Mouse (Mus musculus) neural tube, embryonic 15.5 days (tissue): ENCODE results near the gene Cntn2. TPM values are rescaled to one million over a fixed set of nuclear protein-coding genes. Genes with fewer than 3 reads are reported as not detected.

Experiments used
- ATAC-seq: fragments of 200-750 bp; cut with Nextera tagmentation; 2 replicates; pipeline ENCODE4 v1.8.0; 2017; ENCODE audit warnings: mild to moderate bottlenecking, moderate TSS enrichment, moderate library complexity; ENCODE audit not compliant: low FRiP score
- H3K27ac ChIP-seq: fragments of 300-500 bp; sonication (generic); replicated peaks from 2 replicates; pipeline ENCODE4 v1.5.1; 2015; ENCODE audit warnings: mild to moderate bottlenecking, inconsistent platforms
- H3K27me3 ChIP-seq: fragments of 300-500 bp; sonication (generic); replicated peaks from 2 replicates; pipeline ENCODE4 v1.6.1; 2015; ENCODE audit warnings: inconsistent platforms
- H3K36me3 ChIP-seq: fragments of 300-500 bp; sonication (generic); 2 replicates; pipeline ENCODE4 v1.6.1; 2015; ENCODE audit warnings: inconsistent platforms
- H3K4me1 ChIP-seq: fragments of 300-500 bp; sonication (generic); 2 replicates; pipeline ENCODE4 v1.6.1; 2015; ENCODE audit warnings: inconsistent platforms
- H3K4me2 ChIP-seq: fragments of 300-500 bp; sonication (generic); 2 replicates; pipeline ENCODE4 v1.6.1; 2015; ENCODE audit warnings: inconsistent platforms, mild to moderate bottlenecking, moderate library complexity
- H3K4me3 ChIP-seq: fragments of 300-500 bp; sonication (generic); replicated peaks from 2 replicates; pipeline ENCODE4 v1.5.1; 2015; ENCODE audit warnings: mild to moderate bottlenecking, inconsistent platforms
- H3K9ac ChIP-seq: fragments of 300-500 bp; sonication (generic); replicated peaks from 2 replicates; pipeline ENCODE4 v1.6.1; 2015; ENCODE audit warnings: mild to moderate bottlenecking, inconsistent platforms
- H3K9me3 ChIP-seq: fragments of 300-500 bp; sonication (generic); replicated peaks from 2 replicates; pipeline ENCODE4 v1.6.1; 2016; ENCODE audit warnings: inconsistent platforms
- WGBS: fragments of 180-500 bp; shearing (Covaris S2); methylation state at CpG from one replicate; pipeline ENCODE4 v1.1.7; 2015; ENCODE audit warnings: mixed read lengths; 5-methylcytosine and 5-hydroxymethylcytosine counted together
- polyA plus RNA-seq: library from polyadenylated mRNA; unstranded; fragments of >200 nt; fragmentation: Nextera tagmentation; extraction: Ambion mirVana; gene quantifications from 2 replicates; pipeline ENCODE4 v1.2.1, GENCODE M21; 2015

The Cntn2 gene
- polyA plus RNA-seq, 1 experiment from 2014 or later, result 22.1 TPM

- Histone ChIP-seq H3K4me3 (no peak overlapping the region), H3K9ac (peak overlapping the region; percentile 11; the same call in 1 of the 2 replicates), H3K36me3 (peaks cover 19% of the 10 kb centered on the region; the same call in 1 of the 2 replicates), H3K4me2 (no peak overlapping the region), H3K4me1 (peaks cover 25% of the 10 kb centered on the region), H3K27me3 (no peaks in the 10 kb centered on the region), H3K9me3 (no peaks in the 10 kb centered on the region), H3K27ac (peak overlapping the region; percentile 77)
- ATAC-seq, result peak; percentile 80
- WGBS, result 7% methylated on average over 10 of the region's 10 CpGs
Measured at GRCm38 (mm10) chr1:132525832-132526231, 17.2 kb downstream of the Cntn2 start.

- Histone ChIP-seq H3K9ac (no peak overlapping the region), H3K4me1 (peaks cover 18% of the 10 kb centered on the region), H3K4me2 (no peak overlapping the region), H3K27ac (no peak overlapping the region), H3K4me3 (no peak overlapping the region), H3K27me3 (no peaks in the 10 kb centered on the region), H3K9me3 (no peaks in the 10 kb centered on the region), H3K36me3 (peaks cover 28% of the 10 kb centered on the region; the same call in 1 of the 2 replicates)
- no peak for ATAC-seq
- 32% methylated on average over 4 of the region's 4 CpGs for WGBS
Measured at GRCm38 (mm10) chr1:132523920-132524319, 19.1 kb downstream of the Cntn2 start.

DNA sequence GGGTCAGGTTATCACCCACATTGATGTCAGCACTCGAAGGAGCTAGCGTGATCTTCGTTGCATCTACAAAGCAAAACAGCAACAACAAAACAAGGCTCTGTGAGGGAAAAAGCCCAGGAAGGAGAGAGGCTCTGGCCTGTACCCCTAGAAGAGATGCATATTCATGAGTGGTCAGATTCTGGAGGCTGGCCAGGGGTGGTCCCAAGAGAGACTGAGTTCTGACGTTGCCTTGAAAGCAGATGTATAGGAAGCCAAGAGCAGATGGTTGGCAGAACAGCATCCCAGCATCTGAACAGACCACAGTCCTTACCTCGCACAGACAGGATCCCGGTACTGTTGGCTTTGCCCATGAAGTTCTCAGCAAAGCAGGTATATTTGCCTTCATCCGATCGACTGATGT, 20.0 kb downstream of the Cntn2 start:
- H3K27me3 ChIP-seq, result no peaks in the 10 kb centered on the region
- H3K4me2 ChIP-seq, result no peak overlapping the region
- peaks cover 34% of the 10 kb centered on the region; the same call in 1 of the 2 replicates for H3K36me3 ChIP-seq
- no peak overlapping the region for H3K27ac ChIP-seq
- no peaks in the 10 kb centered on the region for H3K9me3 ChIP-seq
- WGBS, result 72% methylated on average over 8 of the region's 8 CpGs
- H3K9ac ChIP-seq, result no peak overlapping the region
- no peak overlapping the region for H3K4me3 ChIP-seq
- H3K4me1 ChIP-seq, result peaks cover 18% of the 10 kb centered on the region
- ATAC-seq, result no peak

DNA sequence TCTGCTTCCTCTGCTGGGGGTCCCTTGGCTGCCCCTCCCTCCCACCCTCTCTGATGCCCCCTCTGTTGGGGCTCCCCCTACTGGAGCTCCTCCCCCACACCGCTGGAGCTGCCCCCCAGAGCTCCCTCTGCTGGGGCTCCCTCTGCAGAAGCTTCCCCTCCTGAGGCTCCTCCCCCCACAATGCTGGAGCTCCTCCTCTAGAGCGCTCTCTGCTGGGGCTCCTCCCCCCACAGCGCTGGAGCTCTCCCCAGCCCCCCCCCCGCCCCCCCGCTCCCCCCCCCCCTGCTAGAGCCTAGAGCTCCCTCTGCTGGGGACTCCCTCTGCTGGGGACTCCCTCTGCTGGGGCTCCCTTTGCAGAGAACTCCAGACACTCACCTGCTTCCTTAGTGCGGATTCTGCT, 22.3 kb downstream of the Cntn2 start:
- H3K36me3 ChIP-seq, result peaks cover 47% of the 10 kb centered on the region
- no peak overlapping the region for H3K4me2 ChIP-seq
- H3K4me1 ChIP-seq, result peaks cover 6% of the 10 kb centered on the region; the same call in 1 of the 2 replicates
- ATAC-seq, result no peak
- 35% methylated on average over 2 of the region's 6 CpGs for WGBS
- no peaks in the 10 kb centered on the region for H3K27me3 ChIP-seq
- no peak overlapping the region for H3K4me3 ChIP-seq
- no peaks in the 10 kb centered on the region for H3K9me3 ChIP-seq
- H3K9ac ChIP-seq, result no peak overlapping the region
- no peak overlapping the region for H3K27ac ChIP-seq

- Histone ChIP-seq H3K4me3 (no peak overlapping the region), H3K27me3 (no peaks in the 10 kb centered on the region), H3K4me1 (no peaks in the 10 kb centered on the region), H3K36me3 (peaks cover 55% of the 10 kb centered on the region), H3K4me2 (no peak overlapping the region), H3K9me3 (no peaks in the 10 kb centered on the region), H3K9ac (no peak overlapping the region), H3K27ac (no peak overlapping the region)
- 91% methylated on average over 11 of the region's 11 CpGs for WGBS
- no peak for ATAC-seq
Measured at GRCm38 (mm10) chr1:132519734-132520133, 23.3 kb downstream of the Cntn2 start.

- Histone ChIP-seq H3K4me1 (no peaks in the 10 kb centered on the region), H3K27me3 (no peaks in the 10 kb centered on the region), H3K4me2 (no peak overlapping the region), H3K27ac (no peak overlapping the region), H3K4me3 (no peak overlapping the region), H3K36me3 (peaks cover 56% of the 10 kb centered on the region), H3K9me3 (no peaks in the 10 kb centered on the region), H3K9ac (no peak overlapping the region)
- WGBS, result 83% methylated on average over 18 of the region's 18 CpGs
- ATAC-seq, result no peak
Measured at GRCm38 (mm10) chr1:132518621-132519020, 24.4 kb downstream of the Cntn2 start.

GRCm38 (mm10) chr1:132516776-132517175, 26.3 kb downstream of the Cntn2 start:
- Histone ChIP-seq H3K36me3 (peaks cover 46% of the 10 kb centered on the region), H3K9me3 (no peaks in the 10 kb centered on the region), H3K9ac (no peak overlapping the region), H3K4me3 (no peak overlapping the region), H3K27ac (no peak overlapping the region), H3K4me1 (peaks cover 2% of the 10 kb centered on the region; the same call in 1 of the 2 replicates), H3K4me2 (no peak overlapping the region), H3K27me3 (no peaks in the 10 kb centered on the region)
- no peak for ATAC-seq
- 93% methylated on average over 11 of the region's 11 CpGs for WGBS

DNA sequence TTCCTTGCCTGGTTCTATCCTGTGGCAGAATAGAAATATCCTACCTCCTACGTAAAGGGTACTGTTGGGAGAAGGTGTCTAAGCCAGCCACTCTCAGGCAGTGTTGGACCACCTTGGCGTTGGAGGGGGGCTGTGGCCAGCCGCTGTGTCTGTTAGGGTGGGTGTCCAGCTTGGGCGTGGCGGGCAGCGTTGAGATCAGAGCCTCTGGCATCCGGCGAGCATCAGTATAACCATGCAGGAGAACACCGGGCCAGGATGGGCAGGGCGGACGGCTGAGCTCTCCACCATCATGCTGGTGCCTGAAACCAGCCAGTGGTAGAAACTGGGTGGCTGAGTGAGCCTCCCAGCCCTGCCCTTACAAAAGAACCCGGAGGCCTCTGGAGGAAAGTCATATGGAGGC, 27.7 kb downstream of the Cntn2 start:
- H3K27ac ChIP-seq, result no peak overlapping the region
- 93% methylated on average over 12 of the region's 12 CpGs for WGBS
- H3K4me1 ChIP-seq, result peaks cover 6% of the 10 kb centered on the region; the same call in 1 of the 2 replicates
- no peak overlapping the region for H3K9ac ChIP-seq
- H3K9me3 ChIP-seq, result no peaks in the 10 kb centered on the region
- H3K36me3 ChIP-seq, result peaks cover 45% of the 10 kb centered on the region
- ATAC-seq, result no peak
- H3K4me3 ChIP-seq, result no peak overlapping the region
- H3K27me3 ChIP-seq, result no peaks in the 10 kb centered on the region
- no peak overlapping the region for H3K4me2 ChIP-seq

DNA sequence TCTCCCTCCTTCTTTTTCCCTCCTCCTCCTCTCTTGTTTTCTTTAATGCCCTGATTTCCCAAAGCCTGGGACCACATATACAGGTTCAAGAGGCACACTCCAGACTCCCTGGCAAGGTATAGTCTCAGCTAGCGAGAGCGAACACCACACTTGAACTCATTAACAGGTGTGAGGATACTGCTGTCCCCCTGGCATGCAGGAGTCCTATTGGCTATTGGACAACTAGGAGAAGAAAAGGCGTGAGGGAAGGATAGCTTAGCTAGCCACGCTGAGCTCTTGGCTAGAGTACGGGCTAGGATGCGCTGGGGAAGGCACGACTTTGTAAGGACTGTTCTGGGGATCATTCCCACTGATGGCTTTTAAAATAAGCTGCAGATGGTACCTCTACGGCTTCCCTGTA, 30.9 kb downstream of the Cntn2 start:
- 66% methylated on average over 8 of the region's 8 CpGs for WGBS
- ATAC-seq, result no peak
- H3K4me2 ChIP-seq, result no peak overlapping the region
- H3K27ac ChIP-seq, result no peak overlapping the region
- H3K36me3 ChIP-seq, result peaks cover 32% of the 10 kb centered on the region
- no peak overlapping the region for H3K4me3 ChIP-seq
- peaks cover 8% of the 10 kb centered on the region; the same call in 1 of the 2 replicates for H3K4me1 ChIP-seq
- no peaks in the 10 kb centered on the region for H3K9me3 ChIP-seq
- H3K27me3 ChIP-seq, result no peaks in the 10 kb centered on the region
- no peak overlapping the region for H3K9ac ChIP-seq

- peaks cover 32% of the 10 kb centered on the region for H3K36me3 ChIP-seq
- peaks cover 8% of the 10 kb centered on the region; the same call in 1 of the 2 replicates for H3K4me1 ChIP-seq
- H3K27ac ChIP-seq, result peak overlapping the region; percentile 19; the same call in 1 of the 2 replicates
- H3K9me3 ChIP-seq, result no peaks in the 10 kb centered on the region
- no peak overlapping the region for H3K9ac ChIP-seq
- no peak overlapping the region for H3K4me2 ChIP-seq
- no peak overlapping the region for H3K4me3 ChIP-seq
- WGBS, result 47% methylated on average over 8 of the region's 8 CpGs
- no peaks in the 10 kb centered on the region for H3K27me3 ChIP-seq
- ATAC-seq, result no peak
Measured at GRCm38 (mm10) chr1:132511521-132511920, 31.5 kb downstream of the Cntn2 start.

DNA sequence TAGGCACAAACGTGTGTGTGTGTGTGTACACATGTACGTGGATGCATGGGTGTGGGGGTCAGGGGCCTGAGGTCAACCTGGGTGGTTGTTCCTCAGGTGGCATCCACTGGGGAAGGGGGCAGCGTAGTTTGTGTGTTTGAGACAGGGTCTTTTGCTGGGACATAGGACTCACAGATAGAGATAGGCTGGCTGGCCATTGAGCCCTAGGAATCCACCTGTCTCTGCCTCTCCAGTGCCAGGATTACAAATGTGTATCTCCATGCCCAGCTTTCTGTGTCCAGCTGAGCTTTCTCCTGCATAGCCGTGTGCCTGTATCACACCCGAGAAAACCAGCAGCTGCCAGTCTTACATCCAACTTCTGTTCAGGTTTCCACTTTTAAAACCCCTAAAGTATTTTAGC, 33.3 kb downstream of the Cntn2 start:
- H3K9ac ChIP-seq, result no peak overlapping the region
- H3K27me3 ChIP-seq, result no peaks in the 10 kb centered on the region
- peaks cover 8% of the 10 kb centered on the region; the same call in 1 of the 2 replicates for H3K4me1 ChIP-seq
- H3K9me3 ChIP-seq, result no peaks in the 10 kb centered on the region
- 87% methylated on average over 5 of the region's 5 CpGs for WGBS
- no peak overlapping the region for H3K4me3 ChIP-seq
- H3K36me3 ChIP-seq, result peaks cover 32% of the 10 kb centered on the region
- no peak for ATAC-seq
- no peak overlapping the region for H3K4me2 ChIP-seq
- H3K27ac ChIP-seq, result no peak overlapping the region

DNA sequence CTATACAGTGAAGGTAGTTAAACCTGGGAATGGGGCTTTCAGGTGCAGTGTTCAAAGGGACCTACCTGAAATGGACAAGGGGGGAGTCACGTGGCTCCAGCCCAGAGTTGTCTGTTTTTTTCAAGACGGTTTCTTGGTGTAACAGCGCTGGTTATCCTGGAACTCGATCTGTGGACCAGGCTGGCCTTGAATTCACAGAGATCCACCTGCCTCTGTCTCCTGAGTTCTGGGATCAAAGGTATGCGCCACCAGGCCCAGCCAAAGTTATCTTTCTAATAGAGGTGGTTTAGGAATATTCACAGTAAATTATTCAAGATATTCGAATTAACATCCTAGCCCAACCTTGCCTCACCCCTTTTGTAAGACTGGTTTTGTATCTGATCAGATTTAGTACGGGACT, 36.4 kb downstream of the Cntn2 start:
- H3K4me3 ChIP-seq, result no peak overlapping the region
- H3K27ac ChIP-seq, result no peak overlapping the region
- 93% methylated on average over 7 of the region's 7 CpGs for WGBS
- peaks cover 5% of the 10 kb centered on the region; the same call in 1 of the 2 replicates for H3K4me1 ChIP-seq
- H3K4me2 ChIP-seq, result no peak overlapping the region
- H3K27me3 ChIP-seq, result no peaks in the 10 kb centered on the region
- H3K9me3 ChIP-seq, result no peaks in the 10 kb centered on the region
- H3K36me3 ChIP-seq, result peaks cover 51% of the 10 kb centered on the region
- no peak overlapping the region for H3K9ac ChIP-seq
- no peak for ATAC-seq
